Mouse (Mus musculus) splenic B cell, adult 2 months (primary cell): Measurements from ENCODE around the gene Wwp2.
A peak's percentile ranks its signal among the peaks of the same experiment; 100 is the strongest.

Experiments used
- DNase-seq: peaks from one replicate; pipeline ENCODE4 v3.0.0-alpha.2; 2011; ENCODE audit warnings: low read depth, low spot score
- H3K27me3 ChIP-seq: 2 replicates; pipeline ENCODE4 v1.6.1; 2012; ENCODE audit warnings: mild to moderate bottlenecking, low read length, moderate library complexity, mixed read lengths; ENCODE audit not compliant: control insufficient read depth, poor library complexity, insufficient read depth, severe bottlenecking
- H3K36me3 ChIP-seq: 2 replicates; pipeline ENCODE4 v1.6.1; 2012; ENCODE audit warnings: mild to moderate bottlenecking, low read length, moderate library complexity, mixed read lengths; ENCODE audit not compliant: control insufficient read depth, poor library complexity, insufficient read depth, severe bottlenecking

Wwp2 gene

GRCm38 (mm10) chr8:107499519-107499918 lies 63.4 kb downstream of the Wwp2 start:
- no peak for DNase-seq
- Histone ChIP-seq H3K36me3 (no peaks in the 10 kb centered on the region), H3K27me3 (no peaks in the 10 kb centered on the region)

GRCm38 (mm10) chr8:107502407-107502806 lies 66.2 kb downstream of the Wwp2 start:
- peaks cover 2% of the 10 kb centered on the region; the same call in 1 of the 2 replicates for H3K36me3 ChIP-seq
- DNase-seq = no peak
- no peaks in the 10 kb centered on the region for H3K27me3 ChIP-seq

GRCm38 (mm10) chr8:107502922-107503321 lies 66.8 kb downstream of the Wwp2 start:
- peaks cover 5% of the 10 kb centered on the region; the same call in 1 of the 2 replicates for H3K36me3 ChIP-seq
- DNase-seq = peak; percentile 62
- H3K27me3 ChIP-seq = no peaks in the 10 kb centered on the region

- peaks cover 6% of the 10 kb centered on the region; the same call in 1 of the 2 replicates for H3K36me3 ChIP-seq
- H3K27me3 ChIP-seq = no peaks in the 10 kb centered on the region
- no peak for DNase-seq
These were observed 67.2 kb downstream of the Wwp2 start for GRCm38 (mm10) chr8:107503354-107503753.

- peak; percentile 27 for DNase-seq
- Histone ChIP-seq H3K27me3 (no peaks in the 10 kb centered on the region), H3K36me3 (peaks cover 9% of the 10 kb centered on the region; the same call in 1 of the 2 replicates)
These were observed 68.2 kb downstream of the Wwp2 start for GRCm38 (mm10) chr8:107504239-107504985.

GRCm38 (mm10) chr8:107505271-107505670 lies 69.1 kb downstream of the Wwp2 start:
- no peaks in the 10 kb centered on the region for H3K27me3 ChIP-seq
- peaks cover 9% of the 10 kb centered on the region; the same call in 1 of the 2 replicates for H3K36me3 ChIP-seq
- DNase-seq = no peak

GRCm38 (mm10) chr8:107507019-107507418 lies 70.9 kb downstream of the Wwp2 start:
- Histone ChIP-seq H3K27me3 (no peaks in the 10 kb centered on the region), H3K36me3 (peaks cover 9% of the 10 kb centered on the region; the same call in 1 of the 2 replicates)
- no peak for DNase-seq

- DNase-seq = no peak
- Histone ChIP-seq H3K36me3 (peaks cover 9% of the 10 kb centered on the region; the same call in 1 of the 2 replicates), H3K27me3 (no peaks in the 10 kb centered on the region)
These were observed 74.0 kb downstream of the Wwp2 start for GRCm38 (mm10) chr8:107510204-107510603.

GRCm38 (mm10) chr8:107510766-107511165 lies 74.6 kb downstream of the Wwp2 start:
- Histone ChIP-seq H3K36me3 (peaks cover 9% of the 10 kb centered on the region), H3K27me3 (no peaks in the 10 kb centered on the region)
- no peak for DNase-seq

GRCm38 (mm10) chr8:107513249-107513648 lies 77.1 kb downstream of the Wwp2 start:
- Histone ChIP-seq H3K27me3 (no peaks in the 10 kb centered on the region), H3K36me3 (peaks cover 7% of the 10 kb centered on the region)
- DNase-seq = no peak

GRCm38 (mm10) chr8:107514949-107515721 lies 79.0 kb downstream of the Wwp2 start:
- Histone ChIP-seq H3K36me3 (peaks cover 4% of the 10 kb centered on the region), H3K27me3 (no peaks in the 10 kb centered on the region)
- DNase-seq = no peak

- Histone ChIP-seq H3K27me3 (no peaks in the 10 kb centered on the region), H3K36me3 (peaks cover 8% of the 10 kb centered on the region)
- DNase-seq = no peak
These were observed 82.6 kb downstream of the Wwp2 start for GRCm38 (mm10) chr8:107518726-107519125.

GRCm38 (mm10) chr8:107519860-107520259 lies 83.7 kb downstream of the Wwp2 start:
- Histone ChIP-seq H3K36me3 (peaks cover 9% of the 10 kb centered on the region), H3K27me3 (no peaks in the 10 kb centered on the region)
- no peak for DNase-seq

- Histone ChIP-seq H3K36me3 (peaks cover 7% of the 10 kb centered on the region), H3K27me3 (no peaks in the 10 kb centered on the region)
- DNase-seq = no peak
These were observed 85.8 kb downstream of the Wwp2 start for GRCm38 (mm10) chr8:107521788-107522554.

GRCm38 (mm10) chr8:107522555-107522833 lies 86.3 kb downstream of the Wwp2 start:
- Histone ChIP-seq H3K36me3 (peaks cover 7% of the 10 kb centered on the region), H3K27me3 (no peaks in the 10 kb centered on the region)
- DNase-seq = no peak
